Mouse (Mus musculus) myocyte (in vitro differentiated cells): Measurements from ENCODE around the gene Wdpcp.

Source experiments
- MAX ChIP-seq: IDR thresholded peaks from one replicate; pipeline ENCODE4 v1.6.1; 2011; ENCODE audit warnings: low read depth, mild to moderate bottlenecking, control low read depth
- POLR2A ChIP-seq: IDR thresholded peaks from one replicate; pipeline ENCODE4 v1.6.1; 2011; ENCODE audit warnings: low read depth, mild to moderate bottlenecking, control low read depth, moderate library complexity; ENCODE audit not compliant: insufficient read length

GRCm38 (mm10) chr11:21549052-21549451 is 23.0 kb upstream of the Wdpcp start:
- TF ChIP-seq MAX: no peak
- no peak for TF ChIP-seq POLR2A
